Comparison of ENCODE assay signal across 11 mouse cellular contexts in genomic region chr4:65402836-65403634, GRCm38 (mm10).
DNase-seq lines count a peak whose midpoint lies in the region; ATAC-seq and TF ChIP-seq lines count a peak whose summit lies in the region.
"Had no signal": no experiment of that assay in that cellular context is flagged by ENCODE, and none has a peak within 500 bp of the region (broad histone marks: within the 10 kb centered on the region; RNA-seq: fewer than 3 reads in every experiment).

No protein-coding gene starts in this region.

- no peak overlapping the region for H3K27ac ChIP-seq in intestine, embryonic 15.5 days
- no peak overlapping the region for H3K27ac ChIP-seq in intestine, postnatal 0 days (ENCODE audit: low read depth, low read length)
- no peak overlapping the region; the same call in 1 of the 2 replicates for H3K27ac ChIP-seq in embryonic facial prominence, embryonic 14.5 days (replicated peaks; ENCODE audit: low read depth, low read length)
- H3K27ac ChIP-seq in limb, embryonic 10.5 days: peak overlapping the region; percentile 64
- H3K27ac ChIP-seq: liver, embryonic 12.5 days had no signal

- WGBS in intestine, embryonic 15.5 days: 63% methylated on average over 6 of the region's 6 CpGs
- whole genome bisulfite sequencing in intestine, postnatal 0 days: 59% methylated on average over 6 of the region's 6 CpGs
- 45% methylated on average over 6 of the region's 6 CpGs for WGBS in embryonic facial prominence, embryonic 14.5 days
- 44% methylated on average over 6 of the region's 6 CpGs for WGBS in limb, embryonic 10.5 days

- DNase-seq in adipocyte (ENCODE audit: low spot score): peak; percentile 45
- DNase-seq in embryonic facial prominence, embryonic 14.5 days (ENCODE audit: low spot score): peak; percentile 69
- DNase-seq in limb, embryonic 10.5 days (ENCODE audit: low spot score): peak; percentile 45
- no peak for DNase-seq in urinary bladder, postnatal 36 days (ENCODE audit: low spot score in 2 of 2)
- no peak for DNase-seq in right cerebral cortex, adult 18-20 months
- DNase-seq in layer of hippocampus, adult 9-10 months (ENCODE audit: low spot score): no peak
- DNase-seq: layer of hippocampus, adult 9-11 months; thymus, adult 18-20 months had no signal

- H3K4me3 ChIP-seq in intestine, embryonic 15.5 days (replicated peaks): no peak overlapping the region
- no peak overlapping the region for H3K4me3 ChIP-seq in intestine, postnatal 0 days (ENCODE audit: low read depth, low read length)
- H3K4me3 ChIP-seq in embryonic facial prominence, embryonic 14.5 days (ENCODE audit: low read depth, low read length): no peak overlapping the region
- no peak overlapping the region for H3K4me3 ChIP-seq in limb, embryonic 10.5 days
- H3K4me3 ChIP-seq: liver, embryonic 12.5 days had no signal

- no peaks in the 10 kb centered on the region for H3K36me3 ChIP-seq in intestine, embryonic 15.5 days
- no peaks in the 10 kb centered on the region for H3K36me3 ChIP-seq in intestine, postnatal 0 days (ENCODE audit: control insufficient read depth, insufficient read depth)
- H3K36me3 ChIP-seq in embryonic facial prominence, embryonic 14.5 days (ENCODE audit: control insufficient read depth, insufficient read depth, low read length): no peaks in the 10 kb centered on the region
- no peaks in the 10 kb centered on the region for H3K36me3 ChIP-seq in limb, embryonic 10.5 days
- H3K36me3 ChIP-seq: liver, embryonic 12.5 days had no signal

- no peaks in the 10 kb centered on the region for H3K9me3 ChIP-seq in intestine, embryonic 15.5 days
- H3K9me3 ChIP-seq in intestine, postnatal 0 days (ENCODE audit: control insufficient read depth): no peaks in the 10 kb centered on the region
- no peaks in the 10 kb centered on the region for H3K9me3 ChIP-seq in embryonic facial prominence, embryonic 14.5 days (ENCODE audit: control insufficient read depth, low read length)
- H3K9me3 ChIP-seq in limb, embryonic 10.5 days (replicated peaks): no peaks in the 10 kb centered on the region
- H3K9me3 ChIP-seq: liver, embryonic 12.5 days had no signal

- no peaks in the 10 kb centered on the region for H3K4me1 ChIP-seq in intestine, embryonic 15.5 days (replicated peaks)
- no peaks in the 10 kb centered on the region for H3K4me1 ChIP-seq in intestine, postnatal 0 days (replicated peaks; ENCODE audit: control insufficient read depth, insufficient read depth, low read length)
- peaks cover 7% of the 10 kb centered on the region; the same call in 1 of the 2 replicates for H3K4me1 ChIP-seq in embryonic facial prominence, embryonic 14.5 days (ENCODE audit: control insufficient read depth, insufficient read depth, low read length)
- H3K4me1 ChIP-seq in limb, embryonic 10.5 days: peaks cover 16% of the 10 kb centered on the region
- H3K4me1 ChIP-seq: liver, embryonic 12.5 days had no signal

- H3K27me3 ChIP-seq in intestine, embryonic 15.5 days (replicated peaks): no peaks in the 10 kb centered on the region
- H3K27me3 ChIP-seq in intestine, postnatal 0 days (replicated peaks; ENCODE audit: control insufficient read depth, insufficient read depth, low read length): no peaks in the 10 kb centered on the region
- H3K27me3 ChIP-seq in embryonic facial prominence, embryonic 14.5 days (replicated peaks; ENCODE audit: control insufficient read depth, insufficient read depth, low read length): no peaks in the 10 kb centered on the region
- no peaks in the 10 kb centered on the region for H3K27me3 ChIP-seq in limb, embryonic 10.5 days (ENCODE audit: low read depth, poor library complexity, severe bottlenecking)
- H3K27me3 ChIP-seq: liver, embryonic 12.5 days had no signal

- peak; percentile 62 for ATAC-seq in intestine, embryonic 15.5 days
- ATAC-seq in intestine, postnatal 0 days: no peak
- peak; percentile 65 for ATAC-seq in embryonic facial prominence, embryonic 14.5 days (ENCODE audit: low read depth)
- ATAC-seq: liver, embryonic 12.5 days had no signal

- H3K4me2 ChIP-seq in intestine, embryonic 15.5 days (replicated peaks): no peak overlapping the region
- no peak overlapping the region for H3K4me2 ChIP-seq in intestine, postnatal 0 days (replicated peaks; ENCODE audit: low read depth)
- H3K4me2 ChIP-seq in embryonic facial prominence, embryonic 14.5 days (ENCODE audit: low read depth, low read length): no peak overlapping the region
- H3K4me2 ChIP-seq: liver, embryonic 12.5 days had no signal

- no peak overlapping the region for H3K9ac ChIP-seq in intestine, embryonic 15.5 days
- no peak overlapping the region for H3K9ac ChIP-seq in intestine, postnatal 0 days (ENCODE audit: low read depth, low read length)
- H3K9ac ChIP-seq in embryonic facial prominence, embryonic 14.5 days (ENCODE audit: low read depth, low read length): no peak overlapping the region
- H3K9ac ChIP-seq: liver, embryonic 12.5 days had no signal

- no peak for TF ChIP-seq CTCF in intestine, postnatal 0 days (IDR thresholded peaks at IDR 0.05; ENCODE audit: low read depth)

Comparison
In these comparisons a context has a peak if more than half of its experiments do, and no peak if none do; other contexts are left out.
1. DNase-seq: peak in adipocyte (single experiment), embryonic facial prominence, embryonic 14.5 days (single experiment) and limb, embryonic 10.5 days (single experiment); none in urinary bladder, postnatal 36 days (0 of 2), right cerebral cortex, adult 18-20 months (single experiment) and layer of hippocampus, adult 9-10 months (single experiment).